Mouse (Mus musculus): ENCODE data around the gene Lypd6b. TPM values are rescaled to one million over a fixed set of nuclear protein-coding genes. Genes with fewer than 3 reads are reported as not detected.
A peak's percentile ranks its signal among the peaks of the same experiment; 100 is the strongest.

The Lypd6b gene
- polyA plus RNA-seq, 1 experiment from 2014 or later: 3.1 TPM

DNA sequence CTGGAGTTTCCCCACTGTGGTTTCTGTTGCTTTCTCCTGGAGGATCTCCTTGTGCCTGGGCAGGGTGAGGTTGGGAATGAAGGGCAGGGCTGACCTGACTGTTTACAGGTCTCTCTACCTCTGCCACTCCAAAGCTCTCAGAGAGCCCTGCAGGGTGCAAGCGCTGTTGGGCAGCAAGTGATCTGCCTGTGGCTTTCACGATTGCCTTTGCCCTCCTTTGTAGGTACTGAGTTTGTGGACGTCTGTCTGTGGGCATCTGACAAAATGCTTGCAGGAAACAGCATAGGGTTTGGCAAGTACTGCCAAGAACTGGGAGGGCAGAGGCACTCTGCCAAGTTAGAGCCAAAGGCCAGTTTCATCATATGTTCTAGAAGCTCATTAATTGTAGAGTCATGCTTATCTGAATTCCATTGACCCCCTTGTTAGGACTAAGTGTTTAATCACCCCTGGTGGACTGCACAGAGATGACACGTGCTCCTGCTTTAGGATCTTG, 24.4 kb downstream of the Lypd6b start:
- H3K4me2 ChIP-seq: no peak overlapping the region
- 17% methylated on average over 4 of the region's 4 CpGs for WGBS
- H3K27me3 ChIP-seq: no peaks in the 10 kb centered on the region
- H3K9me3 ChIP-seq (replicated peaks): no peaks in the 10 kb centered on the region
- H3K4me3 ChIP-seq: no peak overlapping the region
- H3K4me1 ChIP-seq: peaks cover 13% of the 10 kb centered on the region
- no peak overlapping the region for H3K9ac ChIP-seq
- H3K27ac ChIP-seq: no peak overlapping the region
- no peaks in the 10 kb centered on the region for H3K36me3 ChIP-seq (ENCODE audit: poor library complexity, severe bottlenecking)
- ATAC-seq: 0 out of 2 replicates have a peak, but pooled peaks have one; percentile 10

DNA sequence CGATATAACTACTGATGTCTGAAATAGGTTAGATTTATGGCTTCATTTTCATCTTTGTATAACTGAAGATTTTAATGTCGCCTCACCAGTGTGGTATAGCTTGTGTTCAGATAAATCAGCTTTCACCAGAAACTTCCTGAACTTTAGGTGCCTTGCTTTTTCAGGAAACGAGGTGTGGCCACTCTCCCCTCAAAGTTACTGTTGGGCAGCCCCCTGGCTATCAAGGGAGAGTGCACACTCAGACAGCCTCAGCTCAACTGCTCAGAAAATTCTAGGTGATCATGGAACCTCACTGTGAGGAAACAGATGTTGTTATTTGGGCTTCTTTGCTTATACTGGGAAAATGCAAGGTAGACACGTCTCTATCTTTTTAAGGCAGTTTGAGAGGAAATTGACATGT, 25.7 kb downstream of the Lypd6b start:
- Histone ChIP-seq H3K27me3 (no peaks in the 10 kb centered on the region), H3K4me2 (no peak overlapping the region), H3K27ac (no peak overlapping the region), H3K4me3 (no peak overlapping the region), H3K9ac (no peak overlapping the region), H3K36me3 (ENCODE audit: poor library complexity, severe bottlenecking) (no peaks in the 10 kb centered on the region), H3K4me1 (peaks cover 13% of the 10 kb centered on the region), H3K9me3 (replicated peaks) (no peaks in the 10 kb centered on the region)
- no peak for ATAC-seq
- 82% methylated on average over 4 of the region's 4 CpGs for WGBS

DNA sequence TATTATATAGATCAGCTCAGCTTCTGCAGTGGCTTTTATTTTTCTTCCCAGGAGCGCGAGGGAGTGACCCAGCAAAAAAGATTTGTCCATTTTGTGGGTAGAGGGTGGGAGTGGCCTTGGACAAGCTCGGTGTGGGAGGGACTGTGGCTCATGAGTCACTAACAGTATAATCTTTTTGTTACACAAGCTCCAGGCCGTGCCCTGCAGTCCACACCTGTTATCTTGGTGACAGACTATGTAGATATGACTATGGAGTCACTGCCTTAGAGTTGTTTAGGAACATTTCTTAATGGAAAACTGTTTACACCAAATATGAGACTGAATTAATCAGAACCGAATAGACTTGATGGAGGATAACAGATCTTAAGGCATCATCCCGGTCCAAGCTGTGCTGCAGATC, 26.5 kb downstream of the Lypd6b start:
- Histone ChIP-seq H3K4me2 (no peak overlapping the region), H3K36me3 (ENCODE audit: poor library complexity, severe bottlenecking) (no peaks in the 10 kb centered on the region), H3K27ac (no peak overlapping the region), H3K9me3 (replicated peaks) (no peaks in the 10 kb centered on the region), H3K27me3 (no peaks in the 10 kb centered on the region), H3K4me1 (peaks cover 13% of the 10 kb centered on the region), H3K4me3 (no peak overlapping the region), H3K9ac (no peak overlapping the region)
- 79% methylated on average over 6 of the region's 6 CpGs for WGBS
- no peak for ATAC-seq

DNA sequence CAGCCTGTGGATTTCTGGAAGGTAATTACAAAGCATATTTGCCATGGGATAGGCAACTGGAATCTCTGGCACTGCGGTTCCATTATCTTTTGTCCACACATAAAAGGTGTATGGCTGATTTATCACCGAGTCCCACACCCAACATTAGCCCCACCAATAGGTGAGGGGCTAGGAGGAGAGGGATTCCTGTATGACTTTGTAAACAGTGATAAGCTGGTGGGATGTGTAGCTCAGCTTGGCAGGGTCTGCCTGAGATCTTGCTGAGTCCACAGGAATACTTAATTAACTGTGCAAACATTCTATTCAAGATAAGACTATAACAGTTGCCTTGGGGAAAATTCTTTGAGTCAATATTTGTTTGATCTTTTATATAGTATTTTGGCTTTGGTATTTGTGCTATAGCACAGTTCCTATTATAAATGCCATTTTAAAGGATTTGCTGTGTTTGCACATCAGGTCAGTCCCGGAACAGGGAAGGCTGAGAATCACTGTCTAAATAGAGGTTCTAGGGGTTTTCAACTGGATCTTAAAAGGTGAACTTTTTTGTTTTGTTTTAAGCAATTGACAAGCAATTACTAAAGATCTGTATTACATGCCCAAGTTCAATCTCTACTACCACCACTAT, 28.3 kb downstream of the Lypd6b start:
- no peak overlapping the region for H3K9ac ChIP-seq
- H3K27me3 ChIP-seq: no peaks in the 10 kb centered on the region
- ATAC-seq: no peak
- H3K9me3 ChIP-seq (replicated peaks): no peaks in the 10 kb centered on the region
- H3K4me2 ChIP-seq: no peak overlapping the region
- H3K36me3 ChIP-seq (ENCODE audit: poor library complexity, severe bottlenecking): no peaks in the 10 kb centered on the region
- 77% methylated on average over 3 of the region's 3 CpGs for whole genome bisulfite sequencing
- no peak overlapping the region for H3K4me3 ChIP-seq
- peaks cover 13% of the 10 kb centered on the region for H3K4me1 ChIP-seq
- H3K27ac ChIP-seq: no peak overlapping the region

DNA sequence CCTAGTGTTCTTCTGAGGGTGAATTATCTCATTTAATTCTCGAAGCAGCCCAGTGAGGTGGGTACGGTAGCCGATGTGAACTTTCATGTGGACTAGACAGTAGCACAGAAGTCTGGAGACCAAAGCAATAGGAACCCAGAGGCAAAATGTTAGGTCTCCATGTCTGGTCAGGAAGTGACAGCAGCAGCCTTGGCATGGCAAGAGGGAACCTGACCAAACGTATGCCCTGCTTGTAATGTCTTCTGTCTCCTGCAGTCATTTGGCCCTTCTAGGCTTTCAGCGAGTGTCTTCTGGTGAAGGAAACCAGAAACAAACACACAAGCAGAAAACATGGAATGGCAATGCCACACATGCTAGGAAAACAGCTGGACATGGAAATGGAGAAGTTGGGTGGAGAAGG, 29.1 kb downstream of the Lypd6b start:
- Histone ChIP-seq H3K4me2 (no peak overlapping the region), H3K27ac (no peak overlapping the region), H3K36me3 (ENCODE audit: poor library complexity, severe bottlenecking) (no peaks in the 10 kb centered on the region), H3K4me3 (no peak overlapping the region), H3K4me1 (peaks cover 8% of the 10 kb centered on the region), H3K27me3 (no peaks in the 10 kb centered on the region), H3K9me3 (replicated peaks) (no peaks in the 10 kb centered on the region), H3K9ac (no peak overlapping the region)
- no peak for ATAC-seq
- WGBS: 93% methylated on average over 5 of the region's 5 CpGs

DNA sequence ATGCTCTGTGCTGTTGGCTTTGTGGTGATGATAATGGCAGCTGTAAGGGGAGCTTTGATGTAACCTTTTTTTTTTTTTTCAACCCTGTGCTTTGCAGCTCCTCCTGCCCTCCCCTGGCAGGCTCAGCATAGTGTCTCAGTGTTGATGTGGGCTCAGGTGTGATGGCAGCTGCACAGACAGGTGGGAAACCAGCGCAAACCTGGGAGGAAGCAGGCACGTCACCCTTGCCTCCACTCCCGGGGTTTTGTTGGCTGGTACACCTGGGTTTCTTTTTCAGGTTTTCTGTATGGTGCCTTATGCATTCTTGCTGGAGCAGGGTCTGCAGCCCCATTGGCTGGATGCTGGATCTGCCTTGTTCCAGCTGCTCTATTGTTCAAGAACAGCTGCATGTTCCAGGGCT, 29.7 kb downstream of the Lypd6b start:
- 90% methylated on average over 3 of the region's 3 CpGs for WGBS
- Histone ChIP-seq H3K27me3 (no peaks in the 10 kb centered on the region), H3K4me1 (peaks cover 2% of the 10 kb centered on the region), H3K9ac (no peak overlapping the region), H3K4me3 (no peak overlapping the region), H3K36me3 (ENCODE audit: poor library complexity, severe bottlenecking) (no peaks in the 10 kb centered on the region), H3K4me2 (no peak overlapping the region), H3K27ac (no peak overlapping the region), H3K9me3 (replicated peaks) (no peaks in the 10 kb centered on the region)
- ATAC-seq: no peak

DNA sequence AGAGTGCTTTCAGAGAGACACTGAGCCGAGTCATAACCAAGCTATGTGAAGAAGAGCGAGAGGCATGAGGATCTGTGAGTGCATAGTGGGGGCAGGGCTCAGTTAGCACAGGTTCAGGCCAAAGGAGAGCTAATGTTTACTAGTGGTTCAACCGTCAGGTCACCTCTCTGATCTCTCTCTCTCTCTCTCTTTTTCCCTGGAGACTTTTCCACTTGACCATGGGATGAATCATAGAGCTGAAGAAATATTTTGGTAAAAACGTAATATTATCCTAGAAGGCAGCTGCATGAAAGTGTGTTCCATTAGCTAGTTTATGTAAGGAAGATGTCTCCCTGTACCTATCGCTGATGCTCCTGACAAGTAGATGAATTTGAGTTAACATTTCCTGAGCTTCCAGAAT, 30.6 kb downstream of the Lypd6b start:
- Histone ChIP-seq H3K4me2 (no peak overlapping the region), H3K4me3 (no peak overlapping the region), H3K27ac (no peak overlapping the region), H3K9ac (no peak overlapping the region), H3K36me3 (ENCODE audit: poor library complexity, severe bottlenecking) (no peaks in the 10 kb centered on the region), H3K4me1 (no peaks in the 10 kb centered on the region), H3K9me3 (replicated peaks) (no peaks in the 10 kb centered on the region), H3K27me3 (no peaks in the 10 kb centered on the region)
- ATAC-seq: no peak
- 90% methylated on average over 5 of the region's 5 CpGs for WGBS

DNA sequence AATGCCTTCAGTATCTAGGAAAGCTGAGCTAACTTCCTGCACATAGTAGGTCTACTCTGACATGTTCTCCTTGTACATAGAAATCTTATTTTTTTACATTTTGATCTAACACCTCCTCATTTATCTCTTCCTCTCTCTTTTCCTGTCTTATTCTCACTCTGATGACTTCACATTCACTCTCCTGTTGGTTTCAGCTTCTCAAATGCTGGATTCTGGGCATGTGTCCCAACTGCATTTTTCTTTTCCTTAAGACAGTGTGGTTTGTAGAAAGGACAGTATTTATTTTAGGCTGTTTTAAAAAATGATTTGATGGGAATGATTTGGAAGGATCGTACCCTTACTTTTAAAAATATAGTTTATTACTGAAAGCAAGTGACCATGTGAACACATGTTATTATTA, 34.8 kb downstream of the Lypd6b start:
- WGBS: 96% methylated on average over 1 of the region's 1 CpGs
- no peaks in the 10 kb centered on the region for H3K9me3 ChIP-seq (replicated peaks)
- no peaks in the 10 kb centered on the region for H3K36me3 ChIP-seq (ENCODE audit: poor library complexity, severe bottlenecking)
- H3K4me2 ChIP-seq: no peak overlapping the region
- H3K9ac ChIP-seq: no peak overlapping the region
- H3K4me3 ChIP-seq: no peak overlapping the region
- H3K27me3 ChIP-seq: no peaks in the 10 kb centered on the region
- H3K27ac ChIP-seq: no peak overlapping the region
- ATAC-seq: no peak
- H3K4me1 ChIP-seq: no peaks in the 10 kb centered on the region

DNA sequence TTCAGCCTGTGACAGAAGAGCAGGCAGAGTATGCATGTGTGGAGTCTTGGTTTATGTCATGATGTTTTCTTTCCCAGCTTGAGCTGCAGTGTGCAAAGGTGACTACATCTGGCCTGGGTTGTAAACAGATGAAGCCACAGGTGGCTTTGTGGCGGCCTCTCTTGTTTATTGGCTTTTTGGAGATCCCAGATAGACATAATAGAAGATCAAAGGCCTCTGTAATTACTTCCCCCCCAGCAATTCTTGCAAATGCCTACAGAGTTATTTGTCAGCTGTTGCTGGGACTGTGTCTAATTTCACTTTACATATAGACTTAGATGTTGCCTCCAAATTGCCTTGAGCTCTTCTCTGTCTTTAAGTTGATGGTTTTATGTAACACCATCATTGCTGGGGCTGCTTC, 38.1 kb downstream of the Lypd6b start:
- Histone ChIP-seq H3K9me3 (replicated peaks) (no peaks in the 10 kb centered on the region), H3K4me1 (no peaks in the 10 kb centered on the region), H3K27me3 (no peaks in the 10 kb centered on the region), H3K4me2 (no peak overlapping the region), H3K4me3 (no peak overlapping the region), H3K9ac (no peak overlapping the region), H3K27ac (no peak overlapping the region), H3K36me3 (ENCODE audit: poor library complexity, severe bottlenecking) (no peaks in the 10 kb centered on the region)
- 56% methylated on average over 1 of the region's 1 CpGs for WGBS
- ATAC-seq: no peak

DNA sequence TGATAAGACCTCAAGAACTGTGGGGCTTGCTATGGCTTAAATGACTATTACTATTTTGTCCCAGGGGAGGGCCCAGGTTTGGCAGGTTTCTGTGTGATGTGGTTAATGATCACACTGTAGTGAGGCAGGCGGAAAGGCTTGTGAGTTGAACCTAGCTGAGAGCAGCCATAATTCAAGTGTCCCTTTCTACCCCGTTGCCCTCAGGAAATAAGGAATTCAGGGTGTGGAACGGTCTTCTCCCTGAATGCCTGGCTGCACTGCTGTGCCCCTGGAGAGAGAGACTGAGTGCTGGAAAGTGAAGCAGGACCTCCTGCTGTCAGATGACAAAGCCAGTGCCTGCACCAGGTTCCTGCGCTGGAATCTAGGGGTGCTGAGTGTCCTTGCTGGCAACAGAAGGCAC, 40.3 kb downstream of the Lypd6b start:
- no peak overlapping the region for H3K9ac ChIP-seq
- H3K36me3 ChIP-seq (ENCODE audit: poor library complexity, severe bottlenecking): no peaks in the 10 kb centered on the region
- no peak overlapping the region for H3K27ac ChIP-seq
- no peaks in the 10 kb centered on the region for H3K27me3 ChIP-seq
- H3K4me1 ChIP-seq: no peaks in the 10 kb centered on the region
- no peak overlapping the region for H3K4me3 ChIP-seq
- H3K4me2 ChIP-seq: no peak overlapping the region
- no peak for ATAC-seq
- 51% methylated on average over 4 of the region's 4 CpGs for WGBS
- H3K9me3 ChIP-seq (replicated peaks): no peaks in the 10 kb centered on the region

DNA sequence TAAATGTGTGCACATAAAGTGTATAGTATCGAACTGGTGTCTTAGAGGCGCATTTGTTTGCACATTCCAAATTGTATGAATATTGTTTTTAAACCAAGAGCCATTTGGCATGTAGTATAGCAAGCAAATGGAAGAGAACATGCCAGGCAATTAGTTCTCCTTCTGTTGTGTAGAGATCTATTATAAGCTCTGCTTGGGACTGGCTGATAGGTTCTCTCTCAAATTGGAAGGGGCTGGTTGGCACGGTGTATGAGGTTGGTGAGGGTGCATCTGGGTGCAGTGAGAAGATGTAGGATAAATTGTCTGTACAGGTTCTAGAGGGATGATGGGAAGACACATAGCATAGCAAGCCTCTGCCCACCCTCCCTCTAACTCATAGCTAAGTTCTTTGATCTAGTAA, 42.9 kb downstream of the Lypd6b start:
- H3K27me3 ChIP-seq: no peaks in the 10 kb centered on the region
- 94% methylated on average over 3 of the region's 3 CpGs for WGBS
- no peaks in the 10 kb centered on the region for H3K4me1 ChIP-seq
- H3K9me3 ChIP-seq (replicated peaks): no peaks in the 10 kb centered on the region
- H3K4me2 ChIP-seq: no peak overlapping the region
- no peak for ATAC-seq
- H3K9ac ChIP-seq: no peak overlapping the region
- no peak overlapping the region for H3K27ac ChIP-seq
- no peak overlapping the region for H3K4me3 ChIP-seq
- H3K36me3 ChIP-seq (ENCODE audit: poor library complexity, severe bottlenecking): no peaks in the 10 kb centered on the region

DNA sequence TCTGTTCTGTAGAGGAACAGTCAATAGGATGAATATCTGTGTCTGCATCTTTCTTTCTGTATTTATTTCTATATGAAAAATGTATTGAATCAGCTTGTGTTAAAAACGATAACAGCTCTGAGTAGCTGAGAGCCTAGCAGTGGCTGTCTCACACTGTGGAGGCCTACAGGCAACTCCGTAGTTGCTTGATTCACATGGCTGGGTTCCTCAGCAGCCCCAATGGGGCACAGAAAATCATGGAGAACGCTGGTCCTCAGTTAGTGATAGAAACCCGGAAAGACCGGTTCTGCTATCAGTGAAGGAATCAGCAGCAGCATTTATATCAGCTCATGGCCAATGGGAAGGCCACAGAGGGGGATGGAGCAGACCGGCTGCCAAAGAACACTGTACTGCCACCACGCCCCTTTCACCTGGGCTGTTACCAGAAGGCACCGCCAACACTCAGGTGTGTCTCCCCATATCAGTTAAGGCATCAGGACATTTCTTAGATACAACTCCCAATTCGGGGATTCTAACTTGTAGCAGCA, 44.9 kb downstream of the Lypd6b start:
- 85% methylated on average over 9 of the region's 9 CpGs for WGBS
- Histone ChIP-seq H3K4me2 (no peak overlapping the region), H3K27me3 (no peaks in the 10 kb centered on the region), H3K4me1 (peaks cover 5% of the 10 kb centered on the region), H3K36me3 (ENCODE audit: poor library complexity, severe bottlenecking) (no peaks in the 10 kb centered on the region), H3K4me3 (no peak overlapping the region), H3K9me3 (replicated peaks) (no peaks in the 10 kb centered on the region), H3K9ac (no peak overlapping the region), H3K27ac (no peak overlapping the region)
- no peak for ATAC-seq

DNA sequence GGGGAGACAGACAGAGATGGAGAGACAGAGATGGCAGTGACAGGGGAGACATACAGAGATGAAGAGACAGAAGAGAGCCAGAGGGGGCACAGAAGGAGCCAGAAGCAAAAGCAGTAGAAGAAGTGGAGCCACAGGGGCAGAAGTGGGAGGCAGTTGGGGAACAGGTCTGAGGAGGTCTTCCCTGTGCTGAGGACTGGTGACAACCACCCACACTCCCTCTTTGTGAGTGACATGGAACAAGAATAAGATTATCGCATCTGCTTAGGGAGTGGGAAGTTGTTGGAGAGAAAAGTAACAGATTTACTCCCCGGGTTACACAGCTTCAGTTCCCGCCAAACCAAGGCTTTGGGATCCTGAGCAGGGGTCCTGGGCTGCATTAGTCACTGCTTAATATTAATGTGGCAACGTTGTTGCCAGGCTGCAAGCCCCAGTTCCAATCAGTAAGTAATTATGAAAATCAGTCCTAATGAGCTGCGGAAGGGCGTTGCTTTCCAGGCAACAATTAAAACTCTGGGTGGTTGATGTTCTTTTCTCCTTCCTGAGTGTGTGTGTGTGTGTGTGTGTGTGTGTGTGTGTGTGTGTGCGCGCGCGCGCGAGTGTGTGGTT, 50.1 kb downstream of the Lypd6b start:
- no peaks in the 10 kb centered on the region for H3K36me3 ChIP-seq (ENCODE audit: poor library complexity, severe bottlenecking)
- H3K27ac ChIP-seq: no peak overlapping the region; the same call in 1 of the 2 replicates
- peak overlapping the region; percentile 22 for H3K4me2 ChIP-seq
- H3K27me3 ChIP-seq: no peaks in the 10 kb centered on the region
- no peak overlapping the region for H3K4me3 ChIP-seq
- H3K9me3 ChIP-seq (replicated peaks): no peaks in the 10 kb centered on the region
- 11% methylated on average over 12 of the region's 12 CpGs for WGBS
- H3K4me1 ChIP-seq: peaks cover 24% of the 10 kb centered on the region
- ATAC-seq: peak; percentile 89
- H3K9ac ChIP-seq: no peak overlapping the region
